Mouse (Mus musculus) neural tube, embryonic 14.5 days (tissue): Measurements from ENCODE around the gene Sult6b1. TPM values are rescaled to one million over a fixed set of nuclear protein-coding genes. Genes with fewer than 3 reads are reported as not detected.

Source experiments
- ATAC-seq: fragments of 200-750 bp; cut with Nextera tagmentation; 2 replicates; pipeline ENCODE4 v1.8.0; 2017; ENCODE audit warnings: low read depth, mild to moderate bottlenecking, moderate TSS enrichment, moderate library complexity
- H3K27ac ChIP-seq: fragments of 300-500 bp; sonication (generic); 2 replicates; pipeline ENCODE4 v1.5.1; 2014; ENCODE audit warnings: low read depth, mild to moderate bottlenecking, control low read depth, low read length, moderate library complexity, mixed read lengths
- H3K27me3 ChIP-seq: fragments of 300-500 bp; sonication (generic); 2 replicates; pipeline ENCODE4 v1.6.1; 2014; ENCODE audit warnings: low read length; ENCODE audit not compliant: control insufficient read depth, insufficient read depth
- H3K36me3 ChIP-seq: fragments of 300-500 bp; sonication (generic); 2 replicates; pipeline ENCODE4 v1.6.1; 2014; ENCODE audit warnings: low read length, mixed read lengths; ENCODE audit not compliant: control insufficient read depth, insufficient read depth
- H3K4me1 ChIP-seq: fragments of 300-500 bp; sonication (generic); 2 replicates; pipeline ENCODE4 v1.6.1; 2014; ENCODE audit warnings: low read length; ENCODE audit not compliant: control insufficient read depth, insufficient read depth
- H3K4me2 ChIP-seq: fragments of 300-500 bp; sonication (generic); 2 replicates; pipeline ENCODE4 v1.6.1; 2014; ENCODE audit warnings: mild to moderate bottlenecking, low read depth, low read length, control low read depth
- H3K4me3 ChIP-seq: fragments of 300-500 bp; sonication (generic); 2 replicates; pipeline ENCODE4 v1.5.1; 2014; ENCODE audit warnings: low read depth, low read length, control low read depth, mixed read lengths
- H3K9ac ChIP-seq: fragments of 300-500 bp; sonication (generic); replicated peaks from 2 replicates; pipeline ENCODE4 v1.6.1; 2014; ENCODE audit warnings: low read depth, mild to moderate bottlenecking, control low read depth, low read length, mixed read lengths
- H3K9me3 ChIP-seq: fragments of 300-500 bp; sonication (generic); 2 replicates; pipeline ENCODE4 v1.6.1; 2016; ENCODE audit warnings: low read length; ENCODE audit not compliant: control insufficient read depth
- WGBS: fragments of 180-500 bp; shearing (Covaris S2); extraction: QIAGEN DNeasy Blood & Tissue Kit; methylation state at CpG from one replicate; pipeline ENCODE4 v1.1.7; 2014; 5-methylcytosine and 5-hydroxymethylcytosine counted together
- polyA plus RNA-seq: library from polyadenylated mRNA; unstranded; fragments of >200 nt; fragmentation: Nextera tagmentation; extraction: Ambion mirVana; gene quantifications from 2 replicates; pipeline ENCODE4 v1.2.1, GENCODE M21; 2014

The Sult6b1 gene
- polyA plus RNA-seq, 1 experiment from 2014 or later, result not detected

DNA sequence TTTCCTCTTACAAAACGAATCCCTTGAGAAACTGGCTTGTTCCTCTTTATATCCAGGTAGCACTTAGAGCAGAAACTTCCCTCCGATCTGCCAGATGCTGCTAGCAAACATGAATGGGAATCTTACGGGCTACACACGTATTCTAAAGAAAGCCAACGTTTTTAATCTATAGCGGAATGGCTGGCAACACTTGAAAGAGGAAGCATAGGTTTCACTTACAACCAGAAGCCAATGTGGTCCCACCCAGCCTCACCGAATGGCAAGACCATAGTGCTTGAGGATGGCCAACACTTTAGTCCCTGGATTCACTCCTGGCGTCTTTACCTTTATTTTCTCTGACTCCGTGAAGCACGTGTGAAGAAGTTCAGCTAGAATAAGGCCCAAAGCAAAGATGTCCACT is 50.5 kb downstream of the Sult6b1 start:
- no peaks in the 10 kb centered on the region for H3K9me3 ChIP-seq
- H3K4me1 ChIP-seq, result no peaks in the 10 kb centered on the region
- H3K9ac ChIP-seq, result no peak overlapping the region
- H3K4me2 ChIP-seq, result no peak overlapping the region
- WGBS, result 91% methylated on average over 10 of the region's 10 CpGs
- H3K27ac ChIP-seq, result no peak overlapping the region
- H3K4me3 ChIP-seq, result no peak overlapping the region
- no peak for ATAC-seq
- H3K36me3 ChIP-seq, result no peaks in the 10 kb centered on the region
- no peaks in the 10 kb centered on the region for H3K27me3 ChIP-seq

DNA sequence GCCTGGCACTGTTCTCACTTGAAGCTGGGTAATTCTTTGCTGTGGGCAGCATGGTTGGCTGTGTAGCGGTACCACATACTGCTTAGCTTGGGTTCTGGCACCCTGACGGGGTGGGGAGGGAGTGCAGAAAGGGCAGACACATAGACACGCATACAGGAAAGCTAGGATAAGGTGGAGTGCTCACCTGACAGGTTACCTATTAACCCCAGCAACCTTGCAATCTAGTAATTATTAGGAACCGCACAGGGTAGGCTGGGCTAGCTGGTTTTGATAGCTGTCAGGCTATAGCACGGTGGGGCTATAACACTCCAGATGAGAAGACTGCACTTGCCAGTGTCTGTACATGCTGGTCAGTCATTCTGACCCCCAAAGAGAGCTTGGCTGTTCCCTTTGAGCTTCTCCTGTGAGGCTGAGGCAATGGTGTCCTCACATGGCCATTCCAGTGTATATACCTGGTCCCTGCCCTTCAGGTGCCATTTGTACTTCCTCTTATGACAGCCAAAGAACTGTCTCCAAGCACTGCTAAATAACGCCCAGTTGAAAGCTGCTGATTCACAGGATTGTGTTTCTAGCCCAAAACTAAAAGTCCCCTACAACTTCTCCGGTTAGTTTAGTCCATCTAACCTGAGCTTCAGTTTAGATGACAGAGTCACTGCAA is 64.4 kb downstream of the Sult6b1 start:
- Histone ChIP-seq H3K4me1 (no peaks in the 10 kb centered on the region), H3K4me3 (no peak overlapping the region), H3K4me2 (no peak overlapping the region), H3K27ac (no peak overlapping the region), H3K9me3 (no peaks in the 10 kb centered on the region), H3K36me3 (peaks cover 54% of the 10 kb centered on the region), H3K9ac (no peak overlapping the region), H3K27me3 (no peaks in the 10 kb centered on the region)
- WGBS, result 93% methylated on average over 7 of the region's 7 CpGs
- no peak for ATAC-seq

DNA sequence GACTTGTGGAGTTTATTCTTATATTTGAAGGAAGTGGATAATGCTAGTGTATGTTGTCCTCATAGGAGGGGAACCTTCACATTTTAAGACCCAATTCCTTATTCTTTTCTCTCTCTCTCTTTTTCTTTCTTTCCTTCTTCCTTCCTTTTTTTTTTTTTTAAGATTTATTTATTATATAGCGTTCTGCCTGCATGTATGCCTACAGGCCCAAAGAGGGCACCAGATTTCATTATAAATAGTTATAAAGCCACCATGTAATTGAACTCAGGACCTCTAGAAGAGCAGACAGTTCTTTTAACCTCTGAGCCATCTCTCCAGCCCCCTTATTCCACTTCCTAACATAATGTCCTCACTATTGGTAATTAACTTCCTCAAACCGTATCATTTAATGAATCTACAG is 70.7 kb downstream of the Sult6b1 start:
- no peaks in the 10 kb centered on the region for H3K27me3 ChIP-seq
- peak overlapping the region; percentile 81 for H3K4me2 ChIP-seq
- H3K4me3 ChIP-seq, result peak overlapping the region; percentile 81
- H3K27ac ChIP-seq, result peak overlapping the region; percentile 56; the same call in 1 of the 2 replicates
- peaks cover 5% of the 10 kb centered on the region; the same call in 1 of the 2 replicates for H3K4me1 ChIP-seq
- ATAC-seq, result no peak
- H3K9ac ChIP-seq, result peak overlapping the region; percentile 89; the same call in 1 of the 2 replicates
- WGBS, result 20% methylated on average over 2 of the region's 2 CpGs
- peaks cover 13% of the 10 kb centered on the region for H3K36me3 ChIP-seq
- no peaks in the 10 kb centered on the region for H3K9me3 ChIP-seq

DNA sequence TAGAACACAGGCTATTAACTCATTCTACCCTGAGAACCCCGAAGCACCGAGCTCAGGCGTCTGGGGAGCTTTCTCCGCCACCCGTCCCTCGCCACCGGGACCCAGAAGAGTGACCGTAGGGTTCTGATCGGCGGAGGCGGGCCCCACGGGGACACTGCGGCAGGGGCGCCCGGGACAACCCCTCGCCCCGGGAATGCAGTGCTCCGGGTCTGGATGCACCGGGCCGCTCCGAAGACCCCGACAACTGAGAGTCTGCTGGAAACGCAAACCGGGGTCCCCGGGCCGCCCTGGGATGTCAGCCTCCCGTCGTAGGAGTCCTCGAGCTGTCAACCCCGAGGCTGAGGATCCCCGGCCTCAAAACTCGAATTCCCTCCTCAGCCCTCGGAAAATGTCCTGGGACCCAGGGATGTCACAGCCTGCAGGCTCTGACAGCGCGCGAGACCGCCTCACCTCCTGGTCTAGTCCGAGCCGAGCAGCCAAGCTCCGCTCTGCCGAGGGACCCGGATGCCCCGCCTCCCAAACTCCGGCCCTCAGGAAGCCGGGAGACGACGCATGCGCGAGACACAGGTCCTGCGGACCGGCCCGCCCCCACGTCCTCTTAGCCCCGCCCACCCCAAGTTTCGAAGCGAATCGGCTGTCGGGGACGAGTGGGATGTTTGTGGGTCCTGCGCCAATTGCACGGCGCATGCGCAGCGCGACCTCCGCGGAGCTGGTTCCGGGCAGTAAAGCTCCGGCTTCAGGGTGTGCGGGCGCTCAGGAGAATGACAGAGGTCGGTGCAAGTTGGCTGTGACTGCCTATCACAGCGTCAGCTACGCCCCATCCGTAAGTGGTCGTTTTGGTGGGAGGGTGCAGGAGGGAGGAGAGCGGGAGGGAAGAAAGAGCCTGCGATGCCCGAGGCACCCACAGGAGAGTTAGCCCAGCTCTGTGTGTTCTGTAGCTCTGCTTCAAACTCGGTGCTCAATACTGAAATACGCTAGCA is 71.6 kb downstream of the Sult6b1 start, which contains the start of the genes Heatr5b and Gpatch11:
Gene Heatr5b, minus strand, starts transcription at position 509 of the 980 bp plus-strand sequence.
Gene Gpatch11, plus strand, starts transcription at position 712 of the 980 bp plus-strand sequence.
- ATAC-seq, result peak; percentile 99
- Histone ChIP-seq H3K27ac (peak within 1 kb of the TSS; percentile 79), H3K4me2 (peak within 1 kb of the TSS; percentile 81), H3K9ac (peak within 1 kb of the TSS; percentile 89), H3K9me3 (no peaks in the 10 kb centered on the region), H3K36me3 (peaks cover 16% of the 10 kb centered on the region), H3K4me3 (peak within 1 kb of the TSS; percentile 81), H3K4me1 (peaks cover 5% of the 10 kb centered on the region; the same call in 1 of the 2 replicates), H3K27me3 (no peaks in the 10 kb centered on the region)
- under 1% methylated on average over 79 of the region's 81 CpGs for WGBS

Other genes starting within 250 kb of the Sult6b1 start
- 7.6 and 9.0 TPM in 2 replicates for gene Strn, start 169.8 kb downstream of the Sult6b1 start, polyA plus RNA-seq
- gene Heatr5b, start 71.6 kb downstream of the Sult6b1 start, polyA plus RNA-seq, result 19.4 and 25.3 TPM in 2 replicates
- 54.1 and 56.5 TPM in 2 replicates for gene Gpatch11, start 71.4 kb downstream of the Sult6b1 start, polyA plus RNA-seq
- 1.3 and 2.8 TPM in 2 replicates for gene Eif2ak2, start 24.4 kb downstream of the Sult6b1 start, polyA plus RNA-seq
- gene Cebpzos, start 9.5 kb upstream of the Sult6b1 start, polyA plus RNA-seq, result 114 and 118 TPM in 2 replicates
- 43.5 and 45.3 TPM in 2 replicates for gene Cebpz, start 30.1 kb upstream of the Sult6b1 start, polyA plus RNA-seq
- gene Ndufaf7, start 30.1 kb upstream of the Sult6b1 start, polyA plus RNA-seq, result 62.5 and 68.8 TPM in 2 replicates
- 9.2 and 16.1 TPM in 2 replicates for gene Prkd3, start 113.8 kb upstream of the Sult6b1 start, polyA plus RNA-seq
- 19.6 and 26.2 TPM in 2 replicates for gene Qpct, start 144.9 kb upstream of the Sult6b1 start, polyA plus RNA-seq